Mouse (Mus musculus) hindbrain, embryonic 16.5 days (tissue): ENCODE data around the gene Galnt2. TPM values are rescaled to one million over a fixed set of nuclear protein-coding genes. Genes with fewer than 3 reads are reported as not detected.
A peak's percentile ranks its signal among the peaks of the same experiment; 100 is the strongest.

Experiments used
- ATAC-seq: fragments of 200-750 bp; cut with Nextera tagmentation; 2 replicates; pipeline ENCODE4 v1.8.0; 2017; ENCODE audit warnings: moderate TSS enrichment, moderate library complexity
- H3K27ac ChIP-seq: fragments of 300-500 bp; sonication (generic); 2 replicates; pipeline ENCODE4 v1.5.1; 2014; ENCODE audit warnings: low read depth, mild to moderate bottlenecking, control low read depth, low read length, moderate library complexity
- H3K27me3 ChIP-seq: fragments of 300-500 bp; sonication (generic); replicated peaks from 2 replicates; pipeline ENCODE4 v1.6.1; 2014; ENCODE audit warnings: low read length; ENCODE audit not compliant: control insufficient read depth, insufficient read depth
- H3K36me3 ChIP-seq: fragments of 300-500 bp; sonication (generic); 2 replicates; pipeline ENCODE4 v1.6.1; 2014; ENCODE audit warnings: mild to moderate bottlenecking, low read length, moderate library complexity, mixed read lengths; ENCODE audit not compliant: control insufficient read depth, insufficient read depth
- H3K4me1 ChIP-seq: fragments of 300-500 bp; sonication (generic); 2 replicates; pipeline ENCODE4 v1.6.1; 2014; ENCODE audit warnings: low read depth, low read length; ENCODE audit not compliant: control insufficient read depth, insufficient read depth
- H3K4me2 ChIP-seq: fragments of 300-500 bp; sonication (generic); 2 replicates; pipeline ENCODE4 v1.6.1; 2014; ENCODE audit warnings: mild to moderate bottlenecking, low read length, control low read depth, moderate library complexity
- H3K4me3 ChIP-seq: fragments of 300-500 bp; sonication (generic); 2 replicates; pipeline ENCODE4 v1.5.1; 2014; ENCODE audit warnings: mild to moderate bottlenecking, low read length, control low read depth, moderate library complexity
- H3K9ac ChIP-seq: fragments of 300-500 bp; sonication (generic); 2 replicates; pipeline ENCODE4 v1.6.1; 2014; ENCODE audit warnings: low read depth, mild to moderate bottlenecking, control low read depth, low read length, moderate library complexity
- H3K9me3 ChIP-seq: fragments of 300-500 bp; sonication (generic); 2 replicates; pipeline ENCODE4 v1.6.1; 2014; ENCODE audit warnings: mild to moderate bottlenecking, low read length, moderate library complexity; ENCODE audit not compliant: control insufficient read depth
- WGBS: fragments of 180-500 bp; shearing (Covaris S2); extraction: QIAGEN DNeasy Blood & Tissue Kit; methylation state at CpG from one replicate; pipeline ENCODE4 v1.1.7; 2014; 5-methylcytosine and 5-hydroxymethylcytosine counted together
- polyA plus RNA-seq: library from polyadenylated mRNA; unstranded; fragments of >200 nt; fragmentation: Nextera tagmentation; extraction: Ambion mirVana; gene quantifications from 2 replicates; pipeline ENCODE4 v1.2.1, GENCODE M21; 2015

Galnt2 gene
- 33.8 and 40.2 TPM in 2 replicates for polyA plus RNA-seq

- Histone ChIP-seq H3K27ac (peak within 1 kb of the TSS; percentile 84), H3K36me3 (no peaks in the 10 kb centered on the region), H3K4me2 (peak within 1 kb of the TSS; percentile 64), H3K4me3 (peak within 1 kb of the TSS; percentile 97), H3K9ac (peak within 1 kb of the TSS; percentile 95), H3K4me1 (peaks cover 27% of the 10 kb centered on the region), H3K9me3 (no peaks in the 10 kb centered on the region), H3K27me3 (no peaks in the 10 kb centered on the region)
- WGBS = under 1% methylated on average over 38 of the region's 53 CpGs
- peak; percentile 86 for ATAC-seq
Measured at GRCm38 (mm10) chr8:124231176-124231484, at the start of gene Galnt2. Gene Galnt2, plus strand, starts transcription at chr8:124231391.

DNA sequence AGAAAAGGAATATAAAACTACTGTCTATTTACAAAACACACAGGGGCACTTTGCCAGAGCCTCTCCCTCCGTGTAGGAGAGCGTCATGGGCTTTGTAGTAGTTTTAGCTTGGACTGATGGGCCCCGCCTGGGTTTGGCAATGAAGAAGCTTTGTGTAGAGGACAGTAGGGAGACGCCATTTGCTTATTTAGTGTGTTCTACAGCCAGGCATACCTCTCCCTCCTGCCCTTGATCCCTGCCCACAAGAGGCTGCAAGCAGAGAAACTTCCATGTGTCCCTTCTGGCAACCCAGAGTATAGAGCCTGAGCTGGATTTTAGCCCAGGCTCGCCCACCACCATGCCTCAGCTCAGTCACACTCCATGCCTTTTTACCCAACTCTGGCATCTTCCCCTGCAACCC, 49.4 kb upstream of the Galnt2 start:
- no peaks in the 10 kb centered on the region for H3K36me3 ChIP-seq
- WGBS = 78% methylated on average over 5 of the region's 5 CpGs
- H3K4me3 ChIP-seq = no peak overlapping the region
- peak; percentile 7; the same call in 1 of the 2 replicates for ATAC-seq
- H3K27me3 ChIP-seq = no peaks in the 10 kb centered on the region
- peaks cover 12% of the 10 kb centered on the region for H3K4me1 ChIP-seq
- no peak overlapping the region for H3K4me2 ChIP-seq
- no peak overlapping the region for H3K9ac ChIP-seq
- H3K9me3 ChIP-seq = no peaks in the 10 kb centered on the region
- H3K27ac ChIP-seq = no peak overlapping the region

- ATAC-seq = peak; percentile 60
- WGBS = 52% methylated on average over 13 of the region's 13 CpGs
- H3K4me1 ChIP-seq = peaks cover 12% of the 10 kb centered on the region
- H3K27ac ChIP-seq = no peak overlapping the region
- H3K4me2 ChIP-seq = no peak overlapping the region
- no peak overlapping the region for H3K9ac ChIP-seq
- H3K4me3 ChIP-seq = no peak overlapping the region
- no peaks in the 10 kb centered on the region for H3K9me3 ChIP-seq
- H3K27me3 ChIP-seq = no peaks in the 10 kb centered on the region
- H3K36me3 ChIP-seq = no peaks in the 10 kb centered on the region
Measured at GRCm38 (mm10) chr8:124182224-124182623, 49.0 kb upstream of the Galnt2 start.

DNA sequence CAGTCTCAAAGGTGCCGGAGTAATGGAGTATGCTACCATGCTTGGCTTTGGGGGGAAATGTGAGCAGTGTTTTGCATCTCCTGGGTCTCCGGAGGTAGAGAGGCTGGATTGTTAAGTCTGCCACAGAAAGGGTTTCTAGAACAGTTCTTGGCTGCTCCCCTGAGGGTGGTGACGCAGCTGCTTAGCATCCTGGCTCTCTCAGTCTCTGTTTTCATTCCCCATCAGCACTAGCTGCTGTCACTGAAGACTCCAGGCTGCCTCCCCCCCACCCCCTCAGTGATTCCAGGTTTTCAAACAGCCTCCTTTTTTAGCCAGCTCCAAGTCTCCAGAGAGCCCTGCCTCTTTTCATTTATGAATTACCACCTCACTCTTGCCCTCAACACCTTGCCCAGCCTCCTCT, 47.1 kb upstream of the Galnt2 start:
- WGBS = 55% methylated on average over 3 of the region's 3 CpGs
- no peaks in the 10 kb centered on the region for H3K9me3 ChIP-seq
- peaks cover 12% of the 10 kb centered on the region for H3K4me1 ChIP-seq
- H3K9ac ChIP-seq = no peak overlapping the region
- H3K27ac ChIP-seq = no peak overlapping the region
- no peak; the same call in 1 of the 2 replicates for ATAC-seq
- no peak overlapping the region for H3K4me3 ChIP-seq
- H3K36me3 ChIP-seq = no peaks in the 10 kb centered on the region
- no peak overlapping the region for H3K4me2 ChIP-seq
- no peaks in the 10 kb centered on the region for H3K27me3 ChIP-seq

DNA sequence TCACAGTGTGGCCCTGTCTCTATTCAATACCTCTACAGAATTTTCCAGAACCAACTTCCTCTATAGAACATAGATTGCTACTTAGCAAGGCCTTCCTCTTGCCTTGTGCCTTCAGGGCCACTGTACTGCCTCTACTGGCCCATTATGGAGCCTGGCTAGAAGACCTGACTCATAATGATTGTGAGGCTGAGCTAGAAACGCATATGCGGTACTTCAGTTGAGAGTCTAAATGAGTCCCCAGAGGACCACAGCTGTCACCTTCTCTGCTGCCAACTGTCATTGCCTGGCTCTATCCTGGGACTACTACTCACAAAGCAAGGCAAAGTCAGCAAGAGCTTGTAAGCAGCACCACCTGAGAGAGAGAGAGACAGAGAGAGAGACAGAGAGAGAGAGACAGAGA, 46.7 kb upstream of the Galnt2 start:
- no peaks in the 10 kb centered on the region for H3K27me3 ChIP-seq
- WGBS = 40% methylated on average over 2 of the region's 2 CpGs
- H3K27ac ChIP-seq = no peak overlapping the region
- H3K9me3 ChIP-seq = no peaks in the 10 kb centered on the region
- no peak for ATAC-seq
- H3K4me1 ChIP-seq = peaks cover 12% of the 10 kb centered on the region
- H3K36me3 ChIP-seq = no peaks in the 10 kb centered on the region
- no peak overlapping the region for H3K9ac ChIP-seq
- no peak overlapping the region for H3K4me3 ChIP-seq
- H3K4me2 ChIP-seq = no peak overlapping the region

GRCm38 (mm10) chr8:124185081-124185480, 46.1 kb upstream of the Galnt2 start:
- ATAC-seq = no peak

DNA sequence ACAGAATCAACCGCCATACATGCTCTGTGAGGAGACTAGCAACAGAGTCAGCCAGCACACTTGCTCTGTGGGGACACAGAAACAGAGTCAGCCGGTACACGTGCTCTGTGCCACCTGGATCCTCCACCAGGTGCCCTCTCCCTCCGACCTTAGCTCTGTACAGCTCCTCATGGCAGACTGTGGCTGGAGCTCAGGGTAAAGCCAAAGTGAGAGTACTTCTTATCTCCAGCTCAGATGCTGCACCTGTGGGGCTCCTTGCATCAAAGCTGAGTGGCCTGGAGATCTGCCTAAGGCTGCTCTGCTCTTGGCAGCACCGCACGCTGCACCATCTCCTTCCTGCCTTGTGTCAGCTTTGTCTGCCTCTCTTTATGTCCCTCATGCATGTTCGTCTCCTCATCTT, 40.8 kb upstream of the Galnt2 start:
- Histone ChIP-seq H3K9ac (no peak overlapping the region), H3K27ac (no peak overlapping the region), H3K36me3 (no peaks in the 10 kb centered on the region), H3K9me3 (no peaks in the 10 kb centered on the region), H3K27me3 (no peaks in the 10 kb centered on the region), H3K4me3 (no peak overlapping the region), H3K4me1 (no peaks in the 10 kb centered on the region), H3K4me2 (no peak overlapping the region)
- ATAC-seq = no peak
- WGBS = 81% methylated on average over 7 of the region's 7 CpGs

More at GRCm38 (mm10) chr8:124185081-124185480, 46.1 kb upstream of the Galnt2 start:
- Histone ChIP-seq H3K9ac (no peak overlapping the region), H3K27me3 (no peaks in the 10 kb centered on the region), H3K9me3 (no peaks in the 10 kb centered on the region), H3K4me3 (no peak overlapping the region), H3K27ac (no peak overlapping the region), H3K4me1 (peaks cover 12% of the 10 kb centered on the region), H3K4me2 (no peak overlapping the region), H3K36me3 (no peaks in the 10 kb centered on the region)
- WGBS = 64% methylated on average over 6 of the region's 6 CpGs

- Histone ChIP-seq H3K4me1 (no peaks in the 10 kb centered on the region), H3K9me3 (no peaks in the 10 kb centered on the region), H3K4me3 (no peak overlapping the region), H3K4me2 (no peak overlapping the region), H3K36me3 (no peaks in the 10 kb centered on the region), H3K9ac (no peak overlapping the region), H3K27ac (no peak overlapping the region), H3K27me3 (no peaks in the 10 kb centered on the region)
- 71% methylated on average over 4 of the region's 4 CpGs for WGBS
- ATAC-seq = no peak
Measured at GRCm38 (mm10) chr8:124192242-124192641, 38.9 kb upstream of the Galnt2 start.

DNA sequence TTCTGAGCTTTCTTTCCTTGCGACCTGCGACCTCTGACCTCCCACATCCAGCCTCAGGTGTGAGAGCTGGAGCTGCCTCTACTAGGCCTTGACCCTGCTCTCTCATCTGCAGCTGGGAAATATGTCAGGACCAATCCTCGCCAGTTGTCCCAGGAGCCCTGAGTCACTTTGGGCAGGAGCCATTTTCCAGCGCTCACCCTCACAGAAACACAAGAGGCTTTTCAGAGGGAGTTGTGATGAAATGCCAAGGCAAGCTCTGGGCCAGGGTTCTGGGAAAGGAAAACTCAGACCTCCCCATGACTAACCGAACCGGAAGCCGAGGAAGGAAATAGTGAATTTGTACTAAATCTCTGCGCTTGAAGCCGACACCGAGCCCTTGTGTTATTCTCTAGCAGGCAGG, 38.2 kb upstream of the Galnt2 start:
- H3K27ac ChIP-seq = no peak overlapping the region
- no peaks in the 10 kb centered on the region for H3K27me3 ChIP-seq
- H3K4me3 ChIP-seq = no peak overlapping the region
- ATAC-seq = no peak; the same call in 1 of the 2 replicates
- 83% methylated on average over 10 of the region's 10 CpGs for WGBS
- no peak overlapping the region for H3K4me2 ChIP-seq
- no peak overlapping the region for H3K9ac ChIP-seq
- no peaks in the 10 kb centered on the region for H3K4me1 ChIP-seq
- no peaks in the 10 kb centered on the region for H3K9me3 ChIP-seq
- no peaks in the 10 kb centered on the region for H3K36me3 ChIP-seq

DNA sequence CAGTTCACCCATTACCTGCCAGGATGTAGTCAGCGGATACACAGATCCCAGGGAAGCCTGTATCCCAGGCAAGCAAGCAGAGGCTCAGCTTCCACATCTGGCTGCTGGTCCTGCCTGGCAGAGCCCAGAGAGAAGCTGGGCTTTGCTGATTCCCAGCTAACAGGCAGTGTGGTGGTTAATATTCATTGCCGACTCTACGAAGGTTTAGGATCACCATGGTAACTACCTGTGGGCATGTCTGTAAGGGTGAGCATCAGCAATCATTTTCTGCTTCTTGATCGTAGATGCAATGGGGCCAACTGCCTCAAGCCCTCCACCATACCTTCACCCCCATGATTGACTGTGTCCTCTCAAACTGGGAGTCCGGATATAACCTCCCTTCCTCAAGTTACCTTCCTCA, 37.2 kb upstream of the Galnt2 start:
- WGBS = 58% methylated on average over 5 of the region's 5 CpGs
- no peak overlapping the region for H3K27ac ChIP-seq
- no peaks in the 10 kb centered on the region for H3K27me3 ChIP-seq
- H3K9ac ChIP-seq = no peak overlapping the region
- H3K36me3 ChIP-seq = no peaks in the 10 kb centered on the region
- ATAC-seq = peak; percentile 76
- no peaks in the 10 kb centered on the region for H3K4me1 ChIP-seq
- H3K4me3 ChIP-seq = no peak overlapping the region
- no peaks in the 10 kb centered on the region for H3K9me3 ChIP-seq
- H3K4me2 ChIP-seq = no peak overlapping the region
